Mouse (Mus musculus) CH12.LX (cell line): ENCODE measurements around the gene 1110065P20Rik. TPM values are rescaled to one million over a fixed set of nuclear protein-coding genes. Genes with fewer than 3 reads are reported as not detected.

Source experiments
- DNase-seq: peaks from one replicate; pipeline ENCODE4 v3.0.0-alpha.2; 2013; ENCODE audit errors: extremely low read depth
- H3K27ac ChIP-seq: 2 replicates; pipeline ENCODE4 v1.5.1; 2012; ENCODE audit warnings: low read depth, mild to moderate bottlenecking, control low read depth, moderate library complexity; ENCODE audit not compliant: insufficient read depth
- H3K27me3 ChIP-seq: replicated peaks from 2 replicates; pipeline ENCODE3; 2012; ENCODE audit warnings: inconsistent platforms
- H3K36me3 ChIP-seq, 2 experiments: replicated peaks in 1 of 2; 2 replicates each; pipeline versions ENCODE3 to v1.6.1; 2012; ENCODE audit warnings: inconsistent platforms in 1 of 2, low read length in 1 of 2, mild to moderate bottlenecking in 1 of 2, mixed read lengths in 1 of 2, moderate library complexity in 1 of 2; ENCODE audit not compliant: control insufficient read depth in 1 of 2, insufficient read depth in 1 of 2
- H3K4me1 ChIP-seq, 2 experiments: 2 replicates each; pipeline ENCODE4 v1.6.1; 2012; ENCODE audit warnings: inconsistent platforms in 1 of 2, moderate library complexity in 1 of 2; ENCODE audit not compliant: insufficient read depth in 2 of 2, control insufficient read depth in 1 of 2
- H3K4me2 ChIP-seq: 2 replicates; pipeline ENCODE4 v1.6.1; 2012; ENCODE audit warnings: low read depth, mild to moderate bottlenecking, control low read depth; ENCODE audit not compliant: poor library complexity, insufficient read depth, severe bottlenecking
- H3K4me3 ChIP-seq, 3 experiments: fragments of 150-350 bp in 1 of 3; sonication (generic) in 1 of 3; replicated peaks in 1 of 3; 2 replicates each; pipeline versions ENCODE3 to v1.5.1; 2011 to 2012; ENCODE audit warnings: low read depth in 2 of 3, low read length in 2 of 3, mild to moderate bottlenecking in 2 of 3, moderate library complexity in 2 of 3, control low read depth in 1 of 3, improper control_type of control experiment in 1 of 3, inconsistent platforms in 1 of 3, mixed read lengths in 1 of 3; ENCODE audit not compliant: poor library complexity in 1 of 3
- H3K79me2 ChIP-seq: replicated peaks from 2 replicates; pipeline ENCODE4 v1.6.1; 2012; ENCODE audit warnings: mild to moderate bottlenecking, moderate library complexity; ENCODE audit not compliant: control insufficient read depth, poor library complexity, insufficient read depth, severe bottlenecking; ENCODE audit errors: extremely low read depth
- H3K9ac ChIP-seq: 2 replicates; pipeline ENCODE4 v1.6.1; 2012; ENCODE audit warnings: low read depth, mild to moderate bottlenecking, control low read depth, moderate library complexity; ENCODE audit not compliant: insufficient read depth
- H3K9me3 ChIP-seq: replicated peaks from 2 replicates; pipeline ENCODE3; 2012; ENCODE audit warnings: low read length, inconsistent platforms, mixed read lengths
- BHLHE40 ChIP-seq: IDR thresholded peaks from 2 replicates; pipeline ENCODE4 v1.6.1; 2011; ENCODE audit warnings: mild to moderate bottlenecking, low read depth, low read length, improper control_type of control experiment
- CHD2 ChIP-seq: IDR thresholded peaks from 2 replicates; pipeline ENCODE4 v1.6.1; 2011; ENCODE audit warnings: low read length, improper control_type of control experiment
- CTCF ChIP-seq, 2 experiments: IDR thresholded peaks in 1 of 2; conservative IDR thresholded peaks in 1 of 2; 2 replicates each; pipeline ENCODE4 v1.5.1; 2011 to 2012; ENCODE audit warnings: low read depth in 2 of 2, low read length in 2 of 2, improper control_type of control experiment in 1 of 2, inconsistent platforms in 1 of 2, mild to moderate bottlenecking in 1 of 2, moderate library complexity in 1 of 2
- E2F4 ChIP-seq: IDR thresholded peaks from 2 replicates; pipeline ENCODE4 v1.6.1; 2011; ENCODE audit warnings: low read depth, low read length, improper control_type of control experiment; ENCODE audit not compliant: insufficient replicate concordance
- ELF1 ChIP-seq: IDR thresholded peaks from 2 replicates; pipeline ENCODE4 v1.6.1; 2014; ENCODE audit warnings: low read depth, mild to moderate bottlenecking, inconsistent platforms, low read length, improper control_type of control experiment
- EP300 ChIP-seq: IDR thresholded peaks from 2 replicates; pipeline ENCODE4 v1.6.1; 2011; ENCODE audit warnings: low read length, improper control_type of control experiment
- GABPA ChIP-seq: IDR thresholded peaks from 2 replicates; pipeline ENCODE4 v1.6.1; 2012; ENCODE audit warnings: low read depth, low read length, improper control_type of control experiment, inconsistent platforms; ENCODE audit not compliant: insufficient replicate concordance
- IRF4 ChIP-seq: IDR thresholded peaks from 2 replicates; pipeline ENCODE4 v1.6.1; 2014; ENCODE audit warnings: low read depth, mild to moderate bottlenecking, inconsistent platforms, low read length, improper control_type of control experiment
- JUND ChIP-seq: conservative IDR thresholded peaks from 2 replicates; pipeline ENCODE4 v1.6.1; 2011; ENCODE audit warnings: low read depth, low read length, improper control_type of control experiment
- KAT2A ChIP-seq: IDR thresholded peaks from 2 replicates; pipeline ENCODE4 v1.6.1; 2012; ENCODE audit warnings: low read length, improper control_type of control experiment, inconsistent platforms; ENCODE audit not compliant: insufficient replicate concordance
- MAX ChIP-seq: IDR thresholded peaks from 2 replicates; pipeline ENCODE4 v1.6.1; 2011; ENCODE audit warnings: low read length, improper control_type of control experiment
- MAZ ChIP-seq: IDR thresholded peaks from 2 replicates; pipeline ENCODE4 v1.6.1; 2012; ENCODE audit warnings: low read depth, mild to moderate bottlenecking, inconsistent platforms, low read length, improper control_type of control experiment, moderate library complexity
- MEF2A ChIP-seq: IDR thresholded peaks from 2 replicates; pipeline ENCODE4 v1.6.1; 2014; ENCODE audit warnings: low read depth, mild to moderate bottlenecking, inconsistent platforms, low read length, improper control_type of control experiment, borderline replicate concordance
- MXI1 ChIP-seq: IDR thresholded peaks from 2 replicates; pipeline ENCODE4 v1.6.1; 2011; ENCODE audit warnings: mild to moderate bottlenecking, low read depth, low read length, improper control_type of control experiment
- MYC ChIP-seq: IDR thresholded peaks from 2 replicates; pipeline ENCODE4 v1.6.1; 2011; ENCODE audit warnings: low read depth, mild to moderate bottlenecking, improper control_type of control experiment, low read length
- NRF1 ChIP-seq: IDR thresholded peaks from 2 replicates; pipeline ENCODE4 v1.6.1; 2014; ENCODE audit warnings: low read depth, mild to moderate bottlenecking, inconsistent platforms, low read length, improper control_type of control experiment, moderate library complexity
- POLR2A ChIP-seq: IDR thresholded peaks from 2 replicates; pipeline ENCODE4 v1.6.1; 2011; ENCODE audit warnings: low read depth, mild to moderate bottlenecking, improper control_type of control experiment, low read length
- RAD21 ChIP-seq: IDR thresholded peaks from 2 replicates; pipeline ENCODE4 v1.6.1; 2011; ENCODE audit warnings: low read depth, mild to moderate bottlenecking, low read length, improper control_type of control experiment, moderate library complexity
- SIN3A ChIP-seq: IDR thresholded peaks from 2 replicates; pipeline ENCODE4 v1.6.1; 2012; ENCODE audit warnings: low read length, improper control_type of control experiment, inconsistent platforms
- TCF12 ChIP-seq: IDR thresholded peaks from 2 replicates; pipeline ENCODE4 v1.6.1; 2014; ENCODE audit warnings: low read depth, mild to moderate bottlenecking, inconsistent platforms, low read length, improper control_type of control experiment
- UBTF ChIP-seq: IDR thresholded peaks from 2 replicates; pipeline ENCODE4 v1.6.1; 2012; ENCODE audit warnings: low read depth, mild to moderate bottlenecking, inconsistent platforms, low read length, improper control_type of control experiment, moderate library complexity
- USF2 ChIP-seq: conservative IDR thresholded peaks from 2 replicates; pipeline ENCODE4 v1.6.1; 2011; ENCODE audit warnings: low read depth, low read length, improper control_type of control experiment
- ZC3H11A ChIP-seq: IDR thresholded peaks from 2 replicates; pipeline ENCODE4 v1.6.1; 2012; ENCODE audit warnings: low read depth, mild to moderate bottlenecking, inconsistent platforms, low read length, improper control_type of control experiment
- ZKSCAN1 ChIP-seq: IDR thresholded peaks from 2 replicates; pipeline ENCODE4 v1.6.1; 2012; ENCODE audit warnings: low read depth, inconsistent platforms, low read length, improper control_type of control experiment, borderline replicate concordance
- ZNF384 ChIP-seq: IDR thresholded peaks from 2 replicates; pipeline ENCODE4 v1.6.1; 2012; ENCODE audit warnings: low read depth, low read length, improper control_type of control experiment, inconsistent platforms
- dilution Hi-C: fragments of 300-500 bp; cut with MboI; formaldehyde crosslinking; loops from 2 replicates; pipeline ENCODE4 v1.14.3; 2020; ENCODE audit warnings: low sequenced_read_pairs; ENCODE audit not compliant: extremely low pct_unique_long_range_greater_than_20kb, extremely low pct_ligation_motif_present
- in situ Hi-C: fragments of 300-500 bp; cut with MboI; formaldehyde crosslinking; loops from 3 replicates; pipeline ENCODE4 v1.14.3; 2019; ENCODE audit warnings: low sequenced_read_pairs, low pct_ligation_motif_present, low pct_unique_long_range_greater_than_20kb, mixed read lengths
- polyA plus RNA-seq: library from polyadenylated mRNA; unstranded; fragments of >175 nt; gene quantifications from 2 replicates; pipeline ENCODE4 v1.2.1, GENCODE M21; 2012; ENCODE audit warnings: low read depth; ENCODE audit not compliant: insufficient read length
- total RNA-seq, 2 experiments: library from RNA; depleted of rRNA; stranded (reverse); fragments of 300-350 nt in 1 of 2; fragments of >200 nt in 1 of 2; gene quantifications; 2 replicates each; pipeline ENCODE4 v1.2.3; 2012 to 2014

Gene 1110065P20Rik
- total and polyA plus RNA-seq, 3 experiments: 16.7 to 29.0 (median 28.5) TPM

DNA sequence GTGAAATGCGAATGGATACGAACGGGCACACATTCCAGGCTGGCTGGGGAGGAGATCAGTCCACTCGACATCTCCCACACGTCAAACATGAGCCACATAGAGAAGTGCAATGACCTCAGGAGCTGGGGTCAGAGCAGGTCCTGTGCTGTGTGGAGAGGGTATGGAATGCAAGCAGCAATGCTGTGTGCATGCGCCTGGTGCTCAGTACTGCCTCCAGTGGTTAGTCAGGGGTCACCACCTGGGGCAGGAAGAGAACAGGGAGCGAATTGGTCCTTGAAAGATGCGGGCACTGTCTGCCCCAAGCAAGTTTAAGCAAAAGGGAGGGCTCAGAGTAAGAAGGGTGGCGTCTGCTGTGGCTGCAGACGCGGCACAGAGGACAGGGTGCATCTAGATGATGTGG, 7.5 kb downstream of the 1110065P20Rik start:
- Histone ChIP-seq H3K79me2 (no peaks in the 10 kb centered on the region), H3K4me3 (no peak overlapping the region), H3K36me3 (peaks cover 42 to 82% of the 10 kb centered on the region in 2 experiments), H3K4me2 (no peak overlapping the region), H3K9me3 (peaks cover 4% of the 10 kb centered on the region), H3K9ac (no peak overlapping the region), H3K27me3 (no peaks in the 10 kb centered on the region), H3K4me1 (peaks cover 0 to 5% of the 10 kb centered on the region in 2 experiments; a peak in 2 of 4 replicates), H3K27ac (no peak overlapping the region)
- dilution Hi-C loops: no loop called here
- DNase-seq: peak; percentile 46
- in situ Hi-C loops: loop anchor here (5.0 kb wide), 1 partner anchor 36 kb away; no protein-coding TSS in a partner anchor
- TF ChIP-seq TCF12 (0 out of 2 replicates have a peak, but pooled peaks have one; percentile 21), EP300 (no peak), SIN3A (no peak), ZNF384 (no peak), ELF1 (no peak), GABPA (no peak), RAD21 (no peak; the same call in 1 of the 2 replicates), KAT2A (no peak), MAZ (no peak), IRF4 (no peak), CHD2 (no peak), CTCF (conservative IDR thresholded peaks at IDR 0.05 in 1 of 2, IDR thresholded peaks at IDR 0.05 in 1 of 2; ENCODE audit: low read depth in 2 of 2, low read length in 2 of 2) (peak; percentile 62 to 76), BHLHE40 (no peak), NRF1 (0 out of 2 replicates have a peak, but pooled peaks have one; percentile 31), POLR2A (no peak), ZC3H11A (no peak), MYC (peak; percentile 26; the same call in 1 of the 2 replicates), E2F4 (no peak), ZKSCAN1 (no peak), MEF2A (no peak), JUND (no peak), USF2 (no peak), MAX (0 out of 2 replicates have a peak, but pooled peaks have one; percentile 17), MXI1 (no peak), UBTF (no peak)
- TF ChIP-seq, all 38 proteins: peak for 5
